Mouse (Mus musculus): ENCODE measurements at regions not wholly inside any gene's neighbourhood (a gene's known extent, or its start where the extent isn't known, plus 50 kb on each side); places are given as distances from the start of the nearest gene placed in this dataset.
"Not testable (repeated sequence)": the region's sequence is repeated elsewhere in the genome, so short reads cannot be mapped to it uniquely, and the experiment has no call there.

DNA sequence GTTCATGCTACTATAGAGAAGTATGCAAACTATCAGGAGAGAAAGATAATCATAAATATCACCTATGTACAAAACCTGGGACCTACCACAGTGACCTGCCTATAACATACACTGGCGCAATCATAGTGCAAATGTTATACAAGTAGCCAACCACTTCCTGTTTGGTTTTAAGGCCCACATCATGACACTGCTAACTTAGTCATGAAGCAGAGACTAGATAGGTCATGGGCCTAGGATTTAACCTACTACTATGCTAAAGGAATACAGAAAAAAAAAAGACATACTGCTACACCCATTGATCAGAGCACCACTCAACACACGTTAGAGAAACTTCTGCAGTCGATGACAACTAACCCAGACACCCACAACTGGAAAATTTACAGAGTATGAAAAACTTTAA, 498.6 kb upstream of the Acvr2a start:
- peak; percentile 75 for ATAC-seq (replicated peaks; ENCODE audit: poor library complexity, severe bottlenecking)

DNA sequence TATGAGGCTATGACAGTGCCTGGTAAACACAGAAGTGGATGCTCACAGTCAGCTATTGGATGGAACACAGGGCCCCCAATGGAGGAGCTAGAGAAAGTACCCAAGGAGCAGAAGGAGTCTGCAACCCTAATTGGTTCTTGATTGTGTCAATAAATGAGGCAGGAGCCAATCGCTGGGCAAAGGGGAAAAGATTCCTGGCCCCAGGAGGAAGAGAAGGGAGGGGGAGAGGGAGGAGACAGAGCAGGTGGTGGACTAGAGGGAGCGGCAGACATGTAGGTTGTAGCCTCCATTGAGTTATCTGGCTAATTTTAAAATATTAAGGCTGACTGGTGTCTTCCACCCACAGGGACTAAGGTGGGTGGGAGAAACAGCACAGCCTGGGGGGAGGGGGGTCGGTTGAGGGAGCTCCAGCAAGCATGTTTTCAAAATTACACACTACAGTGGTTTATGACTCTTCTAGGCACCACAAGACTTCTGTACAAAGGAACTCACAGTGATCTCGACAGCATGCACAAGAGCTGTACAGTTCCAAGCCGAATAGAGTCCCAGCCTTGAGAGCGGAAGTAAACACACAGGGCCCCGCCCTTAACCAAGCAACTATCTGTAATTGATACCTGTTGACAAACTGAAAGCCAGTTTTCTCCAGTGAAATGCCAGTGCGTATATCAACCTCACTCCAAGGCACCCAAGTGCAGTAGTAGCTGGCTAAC, 497.6 kb upstream of the Acvr2a start:
- ATAC-seq (replicated peaks; ENCODE audit: poor library complexity, severe bottlenecking) = no peak

DNA sequence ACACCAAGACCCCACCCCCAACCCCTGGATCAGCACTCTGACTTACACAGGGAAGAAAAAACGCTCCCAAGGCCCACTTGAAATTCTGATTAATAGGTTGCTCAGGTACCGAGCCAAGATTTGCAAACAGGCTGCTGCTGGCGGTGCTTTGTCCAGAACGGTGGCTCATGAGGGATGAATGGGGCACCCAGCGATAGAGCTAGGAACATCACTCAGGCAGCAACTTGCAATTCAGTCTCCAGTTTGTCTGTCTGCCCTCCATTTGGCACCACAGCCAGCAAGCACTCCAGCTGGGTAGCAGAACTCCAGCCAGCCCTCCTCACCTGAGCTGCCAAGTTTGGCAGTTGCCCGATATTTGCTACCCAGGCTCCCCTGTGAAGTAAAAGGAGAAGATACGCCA, 496.1 kb upstream of the Acvr2a start:
- no peak for ATAC-seq (replicated peaks; ENCODE audit: poor library complexity, severe bottlenecking)

DNA sequence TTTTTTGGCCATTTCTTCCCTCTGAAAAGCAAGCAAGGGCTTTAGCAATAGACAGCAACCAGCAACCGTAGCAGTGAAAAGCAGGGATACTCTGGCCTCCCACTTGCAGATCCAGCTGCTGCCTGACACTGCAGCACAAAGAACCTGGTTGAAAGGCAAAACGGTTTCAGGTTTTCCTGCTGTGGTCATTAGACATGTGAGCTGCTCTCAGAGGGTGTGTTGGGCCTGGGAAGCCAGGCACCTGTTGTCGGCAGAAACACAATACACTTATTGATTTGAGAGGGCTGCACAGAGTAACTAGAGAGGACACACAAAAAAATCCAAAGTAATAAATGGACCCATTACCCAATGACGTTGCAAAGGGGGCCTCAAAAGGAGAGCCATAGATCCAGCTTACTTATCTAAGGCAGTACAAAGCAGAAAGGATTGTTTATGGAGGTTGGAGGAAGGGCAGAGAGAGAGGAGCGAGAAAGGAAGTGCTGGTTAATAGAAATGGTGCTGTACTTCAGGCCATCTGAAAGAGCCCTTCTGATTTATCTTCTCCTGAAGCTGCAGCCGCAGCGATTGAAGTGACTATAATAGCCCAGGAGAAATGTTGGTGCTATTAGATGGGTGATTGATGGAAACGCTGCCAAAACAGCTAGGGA, 495.4 kb upstream of the Acvr2a start:
- ATAC-seq (replicated peaks; ENCODE audit: poor library complexity, severe bottlenecking) = no peak

DNA sequence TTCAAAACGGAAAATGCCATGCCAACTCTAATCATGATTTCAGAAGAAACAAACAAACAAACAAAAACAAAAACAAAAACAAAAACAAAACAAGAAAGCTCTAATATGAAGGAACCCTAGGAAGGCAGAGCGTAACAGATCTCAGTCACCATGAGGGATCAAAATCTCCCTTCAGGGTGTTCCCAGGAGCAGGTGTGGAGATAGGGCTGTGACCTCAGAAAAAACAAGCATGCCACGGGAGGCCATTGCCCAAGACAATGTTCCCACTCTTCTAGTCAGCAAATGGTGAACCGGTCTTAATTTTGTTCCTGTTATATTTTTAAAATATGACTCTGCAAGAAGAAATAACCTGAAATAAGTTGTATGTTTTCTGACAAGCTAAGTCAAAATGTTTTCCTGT, 492.4 kb upstream of the Acvr2a start:
- no peak for ATAC-seq (replicated peaks; ENCODE audit: poor library complexity, severe bottlenecking)

DNA sequence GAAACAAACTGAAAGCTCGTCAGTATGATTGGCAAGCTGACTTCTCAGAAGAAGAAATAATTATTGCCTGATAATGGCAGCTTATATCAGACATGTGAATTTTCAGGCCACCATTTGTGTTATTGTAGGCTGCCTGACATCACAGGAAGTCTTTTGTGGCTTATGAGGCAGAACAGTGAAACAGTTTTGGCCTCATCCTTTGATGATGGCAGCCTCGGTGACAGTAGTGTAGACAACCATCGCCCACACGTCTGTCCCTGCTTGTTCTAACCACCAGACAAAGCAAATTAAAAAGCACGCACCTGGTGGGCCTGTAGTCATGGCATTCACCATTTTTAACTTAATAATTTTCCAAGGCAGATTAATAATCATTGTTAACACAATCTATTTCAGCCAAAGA, 491.6 kb upstream of the Acvr2a start:
- ATAC-seq (replicated peaks; ENCODE audit: poor library complexity, severe bottlenecking) = no peak

DNA sequence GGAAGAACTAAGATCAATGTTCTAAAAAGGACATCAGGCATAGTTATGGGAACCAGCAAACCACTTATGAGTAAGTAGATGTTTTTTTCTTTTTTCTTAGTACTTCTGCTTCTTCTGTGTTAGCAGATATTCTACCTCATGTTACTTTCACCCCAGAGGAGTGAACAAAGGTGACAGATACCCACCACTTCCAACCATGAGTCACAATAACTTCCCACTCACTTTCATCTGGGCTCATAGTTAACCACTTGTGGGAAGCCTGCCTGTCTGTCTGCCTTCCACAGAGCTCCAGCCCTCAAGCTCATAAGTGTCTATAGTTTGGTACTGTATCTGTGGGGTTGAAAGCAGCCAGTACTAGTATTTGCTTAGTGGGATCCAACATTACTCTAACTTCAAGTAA, 485.7 kb upstream of the Acvr2a start:
- ATAC-seq (replicated peaks; ENCODE audit: poor library complexity, severe bottlenecking) = no peak

DNA sequence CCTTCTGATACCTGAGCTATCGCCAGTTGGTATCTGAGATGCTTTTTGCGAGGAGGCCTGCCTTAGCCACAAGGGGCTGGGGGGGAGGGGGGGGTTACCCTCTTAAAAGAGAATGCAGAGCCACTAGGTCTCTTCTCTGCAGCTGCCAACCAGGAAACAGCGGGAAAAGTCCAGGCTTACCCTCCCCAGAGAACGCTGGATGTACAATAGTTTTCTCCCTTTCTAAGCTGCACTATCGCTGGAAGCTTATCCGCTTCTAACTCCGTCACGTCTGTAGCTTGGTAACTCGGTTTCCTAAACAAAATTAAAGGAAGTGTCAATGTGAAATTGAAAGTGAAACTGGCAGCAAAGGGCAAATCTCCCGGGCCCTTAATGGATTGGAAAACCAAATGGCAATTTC, 481.1 kb upstream of the Acvr2a start:
- peak; percentile 89 for ATAC-seq (replicated peaks; ENCODE audit: poor library complexity, severe bottlenecking)

DNA sequence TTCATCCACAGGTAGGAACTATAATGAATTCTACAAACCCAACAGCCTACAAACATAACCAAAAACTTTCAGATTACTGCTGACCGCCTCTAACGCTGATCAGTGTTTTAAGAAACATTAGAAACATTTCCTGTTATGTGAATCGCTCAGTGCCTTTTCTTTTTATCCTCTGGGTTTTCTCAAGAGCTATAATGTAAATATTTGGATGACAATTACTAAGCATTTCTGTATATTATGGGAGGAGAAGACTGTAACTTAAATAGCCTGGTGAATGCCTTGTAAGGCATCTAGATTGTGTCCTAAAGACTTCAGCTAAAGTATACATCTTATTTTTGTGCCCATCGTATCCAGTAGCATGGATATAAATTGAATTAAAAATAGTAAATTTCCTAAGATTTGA, 465.9 kb upstream of the Acvr2a start:
- ATAC-seq (replicated peaks; ENCODE audit: poor library complexity, severe bottlenecking) = no peak

DNA sequence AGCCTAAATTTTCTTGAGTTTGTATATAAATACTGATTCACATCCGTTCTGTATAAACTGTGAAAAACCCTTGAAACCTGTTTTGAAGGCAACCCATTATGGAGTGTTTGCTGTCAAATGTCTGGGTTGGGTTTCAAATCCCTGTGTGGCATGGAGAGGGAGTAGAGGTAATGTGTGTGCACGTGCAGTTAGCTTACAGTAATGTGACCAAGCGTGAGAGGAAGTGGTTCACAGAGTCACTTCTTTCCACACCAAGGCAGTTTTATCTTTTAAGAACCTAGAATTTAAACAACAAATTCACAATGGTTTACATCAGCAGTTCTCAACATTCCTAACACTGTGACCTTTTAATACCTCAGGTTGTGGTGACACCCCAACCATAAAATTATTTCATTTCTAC, 464.1 kb upstream of the Acvr2a start:
- ATAC-seq (replicated peaks; ENCODE audit: poor library complexity, severe bottlenecking) = peak; percentile 66

DNA sequence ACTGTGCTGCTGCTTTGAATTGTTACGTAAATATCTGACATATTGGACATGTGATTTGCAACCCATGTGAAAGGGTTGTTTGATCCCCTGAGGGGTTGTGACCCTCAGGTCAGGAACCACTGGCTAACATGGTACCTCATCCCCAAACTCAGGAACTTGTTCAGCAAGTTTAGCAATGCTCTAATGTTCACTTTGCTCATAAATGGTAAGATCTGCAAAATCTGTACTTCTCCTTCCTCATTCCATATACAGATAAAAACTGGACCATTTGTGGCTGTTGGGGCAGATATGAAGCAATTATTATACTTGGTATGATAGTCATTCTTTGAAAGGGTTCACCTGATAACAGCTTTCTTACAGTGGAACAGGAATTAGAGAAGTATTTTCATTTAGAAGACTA, 463.7 kb upstream of the Acvr2a start:
- ATAC-seq (replicated peaks; ENCODE audit: poor library complexity, severe bottlenecking) = peak; percentile 72

DNA sequence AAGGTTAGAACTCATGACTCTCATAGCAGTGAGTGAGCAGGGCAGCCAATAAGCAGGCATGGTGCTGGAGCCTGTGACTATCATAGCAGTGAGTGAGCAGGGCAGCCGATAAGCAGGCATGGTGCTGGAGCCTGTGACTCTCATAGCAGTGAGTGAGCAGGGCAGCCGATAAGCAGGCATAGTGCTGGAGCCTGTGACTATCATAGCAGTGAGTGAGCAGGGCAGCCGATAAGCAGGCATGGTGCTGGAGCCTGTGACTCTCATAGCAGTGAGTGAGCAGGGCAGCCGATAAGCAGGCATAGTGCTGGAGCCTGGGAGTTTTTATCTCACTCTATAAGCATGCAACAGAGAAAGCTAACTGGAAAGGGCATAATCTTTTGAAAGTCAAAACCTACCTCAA, 442.3 kb upstream of the Acvr2a start:
- not testable (repeated sequence) for ATAC-seq (replicated peaks; ENCODE audit: poor library complexity, severe bottlenecking)

DNA sequence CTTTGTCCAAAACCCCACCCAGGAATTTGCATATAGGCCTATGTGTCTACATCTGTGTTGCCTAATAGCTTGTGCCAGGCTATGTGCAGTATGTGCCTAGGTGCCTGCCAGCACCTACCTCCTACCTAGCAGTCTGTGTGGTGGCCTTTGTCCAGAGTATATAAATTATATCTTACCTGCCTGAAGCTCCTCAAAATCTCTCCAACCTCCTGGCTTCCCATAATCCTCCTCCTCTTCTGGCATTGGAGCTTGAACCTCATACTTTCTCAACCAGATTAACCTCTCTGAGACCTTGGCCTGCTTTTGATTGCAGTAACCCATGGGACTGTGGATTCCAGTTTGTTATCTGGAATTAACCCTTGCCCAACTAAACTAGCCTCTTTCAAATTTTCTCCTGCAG, 440.8 kb upstream of the Acvr2a start:
- no peak for ATAC-seq (replicated peaks; ENCODE audit: poor library complexity, severe bottlenecking)

DNA sequence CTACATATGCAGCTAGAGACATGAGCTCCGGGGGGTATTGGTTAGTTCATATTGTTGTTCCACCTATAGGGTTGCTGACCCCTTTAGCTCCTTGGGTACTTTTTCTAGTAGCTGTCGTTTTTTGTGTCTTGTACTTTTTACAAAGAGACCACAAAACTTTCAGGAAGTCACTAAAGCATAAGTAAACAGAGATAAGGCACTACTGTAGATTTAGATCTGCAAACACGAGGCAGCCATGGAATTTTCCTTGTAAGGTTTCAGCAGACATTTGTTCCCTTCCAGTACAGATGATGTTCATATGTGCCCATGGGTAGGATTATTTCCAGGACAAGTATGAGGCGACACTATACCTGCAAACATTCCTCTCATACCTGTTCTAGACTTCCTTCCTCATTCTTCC, 439.6 kb upstream of the Acvr2a start:
- no peak; the same call in 1 of the 2 replicates for ATAC-seq (replicated peaks; ENCODE audit: poor library complexity, severe bottlenecking)

DNA sequence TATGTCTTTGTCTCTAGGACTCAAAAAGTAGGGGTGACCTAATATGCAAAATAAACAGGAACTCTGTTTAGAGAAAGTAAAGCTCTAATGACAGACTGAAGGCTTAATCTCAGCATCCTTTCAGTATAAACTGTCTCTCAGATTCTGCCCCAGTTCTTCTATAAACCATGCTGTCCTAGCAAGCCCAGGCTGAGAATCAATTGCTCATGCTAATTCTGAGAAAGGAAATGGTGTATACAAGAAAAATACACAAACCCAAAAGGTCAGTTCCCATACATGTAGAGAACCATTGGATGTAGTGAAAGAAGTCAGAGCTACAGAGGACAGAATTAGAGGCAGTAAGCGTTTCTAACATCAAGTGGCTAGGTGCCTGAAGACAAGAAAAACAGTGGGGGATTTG, 435.7 kb upstream of the Acvr2a start:
- no peak for ATAC-seq (replicated peaks; ENCODE audit: poor library complexity, severe bottlenecking)

DNA sequence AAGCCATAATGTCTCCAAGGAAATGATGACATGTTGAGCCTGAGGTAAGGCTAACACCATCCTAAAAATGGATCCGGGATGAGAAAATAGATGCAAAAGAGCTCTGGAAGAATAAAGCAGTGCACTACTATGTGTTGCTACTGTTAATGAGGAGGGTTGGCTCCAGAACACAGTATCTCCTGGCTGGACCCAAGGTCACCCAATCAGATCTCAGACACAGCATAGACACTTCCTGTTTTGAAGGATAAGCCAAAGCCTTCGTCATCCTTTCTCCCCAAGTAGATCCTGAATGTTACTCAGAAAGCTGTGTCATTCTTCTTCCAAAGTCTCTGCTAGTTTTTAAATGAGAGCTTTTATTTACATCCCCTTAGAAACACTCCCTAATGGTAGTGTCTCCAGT, 435.2 kb upstream of the Acvr2a start:
- peak; percentile 43; the same call in 1 of the 2 replicates for ATAC-seq (replicated peaks; ENCODE audit: poor library complexity, severe bottlenecking)

DNA sequence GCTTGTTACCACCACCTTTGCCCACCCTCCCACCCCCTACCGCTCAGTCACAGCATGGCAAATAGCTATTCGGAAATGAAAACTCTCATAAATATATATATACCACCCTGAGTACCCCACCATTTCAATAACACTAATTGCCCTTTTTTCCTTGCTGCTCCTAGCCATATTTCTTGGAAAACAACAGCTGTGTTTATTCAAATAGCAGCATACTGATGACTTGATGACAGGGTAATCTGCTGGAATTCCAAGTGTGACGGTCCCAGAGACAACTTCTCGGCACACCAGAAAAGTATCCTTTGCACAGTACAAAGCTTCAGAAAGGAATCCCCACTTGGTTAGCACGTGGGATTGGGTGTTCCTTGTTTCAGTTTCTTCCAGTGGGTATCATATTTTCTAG, 433.8 kb upstream of the Acvr2a start:
- no peak for ATAC-seq (replicated peaks; ENCODE audit: poor library complexity, severe bottlenecking)

DNA sequence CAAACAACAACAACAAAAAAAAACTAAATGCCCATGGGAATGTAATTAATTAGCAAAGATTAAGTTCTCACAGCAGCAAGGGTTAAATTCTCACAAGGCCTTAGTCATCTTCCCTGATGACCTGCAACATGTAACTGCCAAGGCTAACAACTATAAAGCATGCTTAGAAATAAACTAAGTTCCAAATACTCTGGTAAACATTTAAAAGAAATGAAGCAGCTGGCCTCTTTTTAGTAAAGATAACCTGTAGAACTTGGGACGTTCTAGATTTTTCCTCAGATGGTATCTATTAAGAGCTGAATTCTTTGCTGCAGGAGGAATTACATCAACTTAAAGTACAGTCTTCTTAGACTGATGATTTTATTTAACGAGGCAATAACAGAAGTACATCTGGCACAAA, 433.1 kb upstream of the Acvr2a start:
- ATAC-seq (replicated peaks; ENCODE audit: poor library complexity, severe bottlenecking) = no peak

DNA sequence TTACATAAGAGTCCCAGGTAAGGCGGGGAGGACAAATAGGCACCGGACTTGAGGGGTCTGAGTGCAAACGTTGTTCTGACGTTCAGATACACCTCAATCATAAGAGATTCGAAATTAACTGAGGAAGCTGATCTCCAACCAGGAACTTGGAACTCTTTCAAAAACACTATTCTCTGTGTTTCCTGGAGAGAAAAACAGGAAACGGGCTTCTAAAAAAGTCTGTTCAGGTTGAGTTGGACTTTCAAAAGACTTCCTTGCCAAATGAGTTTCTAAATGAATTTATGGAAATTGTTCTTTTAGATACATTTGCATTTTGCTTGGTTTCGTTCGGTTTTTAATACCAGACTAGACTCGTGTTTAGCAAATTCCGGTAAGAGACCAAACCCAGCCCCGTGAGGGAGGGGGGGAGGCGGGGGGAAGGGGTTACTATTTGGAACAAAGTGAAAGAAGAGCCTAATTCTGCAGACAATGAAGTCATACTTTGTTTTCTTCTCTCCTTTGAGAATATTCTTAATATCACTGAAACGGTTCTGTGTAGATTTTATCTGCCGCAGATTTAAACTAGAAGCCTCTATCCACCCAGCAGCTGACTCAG, 432.3 kb upstream of the Acvr2a start:
- ATAC-seq (replicated peaks; ENCODE audit: poor library complexity, severe bottlenecking) = peak; percentile 68

DNA sequence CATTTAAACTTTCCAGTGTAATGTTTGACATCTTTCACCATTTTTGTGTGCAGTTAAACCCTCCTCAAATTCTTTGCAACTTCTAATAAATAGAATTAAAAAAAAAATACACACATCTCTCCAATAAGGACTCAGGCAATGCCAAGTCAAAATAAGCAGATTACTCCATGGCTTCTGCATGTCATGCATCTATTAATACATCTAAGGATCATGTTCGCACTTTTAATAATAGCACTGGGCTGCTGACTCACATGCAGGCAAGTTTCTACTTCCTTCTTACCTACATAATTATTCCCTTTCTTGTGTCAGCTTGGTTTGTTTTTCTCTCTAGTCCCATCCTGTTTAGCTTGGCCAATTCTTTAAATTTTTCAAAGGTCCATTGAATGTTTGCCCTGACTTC, 415.4 kb upstream of the Acvr2a start:
- ATAC-seq (replicated peaks; ENCODE audit: poor library complexity, severe bottlenecking) = no peak

DNA sequence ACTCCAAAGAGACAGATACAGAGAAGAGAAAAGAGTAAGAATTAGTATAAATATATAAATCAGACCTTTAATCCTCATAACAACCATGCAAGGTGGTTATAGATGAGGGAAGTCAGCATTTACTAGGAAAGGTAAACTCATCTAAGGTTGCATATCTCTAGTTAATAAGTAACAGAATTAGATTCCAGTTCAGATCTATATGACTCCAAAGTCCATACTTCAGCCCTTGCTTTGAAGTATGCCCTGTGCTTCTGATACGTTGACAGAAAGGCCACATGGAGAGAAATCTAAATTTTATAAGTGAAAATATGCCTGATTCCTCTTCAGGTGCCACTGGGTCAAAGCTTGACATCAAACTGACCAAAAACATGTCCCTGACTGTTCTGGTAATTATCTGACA, 414.7 kb upstream of the Acvr2a start:
- ATAC-seq (replicated peaks; ENCODE audit: poor library complexity, severe bottlenecking) = no peak

DNA sequence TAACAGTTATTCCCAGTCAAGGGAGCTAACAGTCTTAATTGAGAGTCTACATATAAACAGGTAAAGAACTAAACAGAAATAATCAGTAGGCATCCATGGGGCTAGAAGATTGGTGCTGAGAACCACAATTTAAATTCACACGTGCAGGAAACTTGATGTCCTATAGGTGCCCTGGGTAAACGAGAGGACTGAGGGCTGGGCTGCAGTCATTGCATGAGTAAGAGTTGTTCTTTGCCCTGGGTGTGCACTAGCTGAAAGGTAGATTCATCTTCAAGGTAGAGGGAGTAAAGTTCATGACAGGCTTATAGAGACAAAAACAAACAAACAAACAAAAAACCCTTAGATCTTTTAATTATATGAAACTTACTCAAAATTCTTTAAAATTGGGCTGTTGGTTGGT, 411.1 kb upstream of the Acvr2a start:
- ATAC-seq (replicated peaks; ENCODE audit: poor library complexity, severe bottlenecking) = no peak

Data from granulocyte monocyte progenitor cell, adult 5-6 weeks (primary cell).